Mouse (Mus musculus) CD8-positive naive resting alpha-beta T cell, adult 2 months (primary cell): ENCODE measurements around the gene Gatad2b.
"Not testable (repeated sequence)": the region's sequence is repeated elsewhere in the genome, so short reads cannot be mapped to it uniquely, and the experiment has no call there.

Experiments used
- DNase-seq, 2 experiments: peaks; one replicate each; pipeline ENCODE4 v3.0.0; 2022; ENCODE audit warnings: low read depth in 2 of 2, low spot score in 2 of 2

The Gatad2b gene

GRCm38 (mm10) chr3:90265932-90266741, 26.8 kb upstream of the Gatad2b start:
- peak; percentile 42 to 44 for DNase-seq

GRCm38 (mm10) chr3:90266901-90267775, 25.8 kb upstream of the Gatad2b start:
- DNase-seq: peak in 1 of 2 experiments; percentile 5

GRCm38 (mm10) chr3:90268190-90268589, 24.8 kb upstream of the Gatad2b start:
- no peak for DNase-seq

DNA sequence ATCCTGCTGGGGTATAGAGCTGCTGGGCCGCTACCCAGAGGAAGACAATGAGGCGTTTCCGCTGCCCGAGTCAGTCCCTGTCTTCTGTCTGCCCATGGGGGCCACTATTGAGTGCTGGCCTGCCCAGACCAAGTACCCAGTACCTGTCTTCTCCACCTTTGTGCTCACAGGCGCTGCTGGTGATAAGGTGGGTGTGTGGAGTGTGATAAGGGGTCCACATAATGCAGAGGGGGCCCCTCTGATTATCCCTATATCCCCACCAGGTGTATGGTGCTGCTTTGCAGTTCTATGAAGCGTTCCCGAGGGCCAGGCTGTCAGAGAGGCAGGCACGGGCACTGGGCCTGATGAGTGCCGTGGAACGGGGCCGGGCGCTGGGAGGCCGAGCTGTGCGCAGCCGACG, 24.0 kb upstream of the Gatad2b start:
- no peak for DNase-seq

DNA sequence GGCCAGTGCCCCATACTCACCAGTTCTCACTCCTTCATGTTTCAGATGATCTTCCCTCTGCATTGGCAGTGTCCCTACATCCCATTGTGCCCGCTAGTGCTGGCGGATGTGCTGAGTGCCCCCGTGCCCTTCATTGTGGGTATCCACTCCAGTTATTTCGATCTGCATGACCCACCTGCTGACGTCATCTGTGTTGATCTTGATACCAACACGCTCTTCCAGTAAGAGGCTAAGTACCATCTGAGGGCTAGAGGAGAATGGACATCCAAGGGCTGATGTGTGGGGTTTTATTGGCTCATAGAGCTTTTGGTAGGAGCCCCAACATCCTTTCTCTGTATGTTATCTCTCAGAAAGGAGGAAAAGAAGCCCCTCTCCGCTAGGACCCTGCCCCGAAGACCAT, 22.2 kb upstream of the Gatad2b start:
- no peak for DNase-seq

- no peak for DNase-seq
These were observed 20.8 kb upstream of the Gatad2b start for GRCm38 (mm10) chr3:90272170-90272569.

DNA sequence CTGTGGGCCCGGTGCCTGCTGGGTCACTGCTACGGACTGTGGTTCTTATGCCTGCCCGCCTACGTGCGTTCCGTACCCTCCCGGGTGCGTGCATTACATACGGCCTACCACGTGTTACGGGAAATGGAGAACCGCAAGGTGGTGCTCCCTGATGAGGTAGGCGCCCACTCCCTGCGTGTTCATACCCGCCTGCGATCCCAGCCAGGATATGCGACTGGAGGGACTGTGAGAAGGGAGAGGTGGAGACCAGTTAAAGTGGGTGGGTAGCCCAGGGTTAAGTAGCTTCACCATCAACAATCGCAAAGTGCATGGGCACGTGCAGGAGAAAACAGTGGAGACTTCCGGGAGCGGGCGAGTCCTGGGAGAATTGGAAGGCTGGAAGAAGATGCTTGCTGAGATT, 19.1 kb upstream of the Gatad2b start:
- DNase-seq: no peak

DNA sequence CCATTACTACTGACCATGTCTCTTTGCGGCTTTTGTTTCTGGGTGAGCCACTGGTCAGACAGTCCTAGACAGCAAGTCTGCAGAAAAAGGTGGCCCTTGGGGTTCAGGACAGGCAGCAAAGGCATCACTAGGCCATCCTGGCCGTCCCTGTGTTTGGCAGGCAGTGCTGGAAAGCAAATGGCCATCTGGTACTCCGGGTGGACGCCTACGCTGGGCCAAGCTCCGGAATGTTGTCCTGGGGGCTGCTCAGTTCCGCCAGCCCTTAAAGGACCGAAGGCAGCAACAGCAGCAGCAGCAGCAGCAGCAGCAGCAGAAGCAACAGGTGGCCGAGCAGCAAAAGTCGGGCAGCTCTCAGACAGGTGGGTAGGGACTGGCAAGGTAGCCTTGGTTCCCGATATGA, 17.7 kb upstream of the Gatad2b start:
- no peak for DNase-seq

DNA sequence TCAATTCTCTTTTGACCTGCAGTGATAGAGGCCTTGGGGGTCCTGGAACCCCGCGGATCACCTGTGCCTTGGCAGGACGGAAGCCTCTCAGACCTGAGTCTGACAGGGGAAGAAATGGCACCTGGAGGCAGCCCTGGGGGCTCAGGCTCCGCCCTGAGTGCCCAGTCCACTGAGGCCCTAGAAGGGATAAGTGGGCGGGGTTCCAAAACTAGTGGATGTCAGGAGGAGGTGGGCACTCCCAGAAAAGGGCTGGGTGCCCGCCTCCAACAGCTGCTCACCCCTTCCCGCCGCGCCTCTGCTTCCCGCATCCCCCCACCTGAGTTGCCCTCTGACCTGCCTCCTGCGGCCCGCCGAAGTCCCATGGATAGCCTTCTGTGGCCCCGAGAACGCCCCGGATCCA, 16.1 kb upstream of the Gatad2b start:
- DNase-seq: no peak

DNA sequence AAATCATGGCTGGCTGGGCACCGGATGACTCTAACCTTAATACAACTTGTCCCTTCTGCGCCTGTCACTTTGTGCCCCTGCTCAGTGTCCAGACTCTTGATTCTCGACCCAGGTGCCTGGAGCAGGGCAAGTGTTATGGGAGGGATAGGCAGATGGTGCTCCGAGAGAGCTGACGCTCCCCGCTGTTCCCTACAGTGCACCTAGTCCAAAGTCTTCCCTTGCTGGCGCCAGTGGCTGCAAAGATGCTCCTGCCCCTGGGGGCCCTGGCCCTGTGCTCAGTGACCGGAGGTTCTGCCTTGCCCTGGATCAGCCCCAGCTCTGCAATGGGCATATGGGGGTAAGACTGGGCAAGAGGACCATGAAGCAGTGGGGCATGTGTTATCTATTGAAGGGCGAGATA, 15.2 kb upstream of the Gatad2b start:
- DNase-seq: no peak

DNA sequence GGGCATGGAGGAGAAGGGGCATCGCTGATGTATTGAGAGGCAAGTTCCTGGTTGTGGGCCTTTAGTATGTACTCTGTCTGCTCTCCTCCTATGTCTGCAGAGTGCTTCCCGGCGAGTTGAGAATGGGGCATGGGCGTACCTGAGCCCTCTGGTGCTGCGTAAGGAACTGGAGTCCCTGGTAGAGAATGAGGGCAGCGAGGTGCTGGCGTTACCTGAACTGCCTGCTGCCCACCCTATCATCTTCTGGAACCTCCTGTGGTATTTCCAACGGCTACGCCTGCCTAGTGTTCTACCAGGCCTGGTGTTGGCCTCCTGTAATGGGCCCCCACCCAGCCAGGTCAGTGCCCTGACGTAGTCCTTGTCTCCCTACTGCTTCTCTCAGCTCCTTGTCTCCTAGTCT, 14.8 kb upstream of the Gatad2b start:
- DNase-seq: no peak

- DNase-seq: no peak
These were observed 13.8 kb upstream of the Gatad2b start for GRCm38 (mm10) chr3:90279216-90279615.

GRCm38 (mm10) chr3:90279743-90280142, 13.2 kb upstream of the Gatad2b start:
- no peak for DNase-seq

- no peak for DNase-seq
These were observed 12.3 kb upstream of the Gatad2b start for GRCm38 (mm10) chr3:90280708-90281107.

DNA sequence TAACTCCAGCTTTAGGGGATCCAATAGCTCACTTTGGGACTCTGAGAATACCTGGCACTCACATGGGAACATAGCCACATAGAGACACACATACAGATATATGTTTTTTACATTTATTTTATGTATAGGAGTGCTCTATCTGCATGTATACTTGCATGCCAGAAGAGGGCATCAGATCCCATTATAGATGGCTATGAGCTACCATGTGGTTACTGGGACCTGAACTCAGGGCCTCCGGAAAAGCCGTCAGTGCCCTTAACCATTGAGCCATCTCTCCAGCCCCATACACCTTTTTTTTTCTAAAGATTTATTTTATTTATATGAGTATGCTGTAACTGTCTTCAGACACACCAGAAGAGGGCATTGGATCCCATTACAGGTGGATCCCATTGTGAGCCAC, 8.8 kb upstream of the Gatad2b start:
- no peak for DNase-seq

DNA sequence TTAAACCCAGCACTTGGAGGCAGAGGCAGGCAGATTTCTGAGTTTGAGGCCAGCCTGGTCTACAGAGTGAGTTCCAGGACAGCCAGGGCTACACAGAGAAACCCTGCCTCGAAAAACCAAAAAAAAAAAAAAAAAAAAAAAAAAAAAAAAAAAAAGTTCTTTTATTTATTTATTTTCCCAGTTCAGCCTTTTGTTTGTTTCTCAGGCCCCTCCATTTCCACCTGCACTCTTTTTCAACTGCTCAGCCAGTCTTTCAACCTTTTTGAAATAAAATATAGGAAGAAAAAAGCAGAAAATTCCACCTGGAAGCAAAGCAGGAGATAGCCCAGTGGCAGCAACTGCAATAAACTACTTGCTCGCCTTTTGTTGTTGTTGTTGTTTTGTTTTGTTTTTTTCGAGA, 3.6 kb upstream of the Gatad2b start:
- not testable (repeated sequence) for DNase-seq

DNA sequence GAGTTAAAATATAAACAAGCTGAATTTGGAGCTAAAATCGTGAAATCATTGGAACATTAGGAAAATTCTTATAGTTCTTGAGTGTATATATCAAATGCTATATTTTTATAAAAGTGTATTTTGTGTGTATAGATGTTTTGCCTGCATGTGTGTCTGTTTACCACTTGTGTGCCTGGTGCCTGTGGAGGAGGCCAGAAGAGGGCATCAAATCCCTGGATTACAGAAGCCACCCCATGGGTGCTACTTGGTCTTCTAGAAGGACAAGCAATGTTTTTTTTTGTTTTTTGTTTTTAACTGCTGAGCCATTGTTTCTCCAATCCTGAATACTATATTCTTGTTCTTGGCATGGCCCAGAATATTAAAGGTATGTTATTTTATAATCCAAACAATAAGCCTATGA, 2.4 kb upstream of the Gatad2b start:
- DNase-seq: no peak

DNA sequence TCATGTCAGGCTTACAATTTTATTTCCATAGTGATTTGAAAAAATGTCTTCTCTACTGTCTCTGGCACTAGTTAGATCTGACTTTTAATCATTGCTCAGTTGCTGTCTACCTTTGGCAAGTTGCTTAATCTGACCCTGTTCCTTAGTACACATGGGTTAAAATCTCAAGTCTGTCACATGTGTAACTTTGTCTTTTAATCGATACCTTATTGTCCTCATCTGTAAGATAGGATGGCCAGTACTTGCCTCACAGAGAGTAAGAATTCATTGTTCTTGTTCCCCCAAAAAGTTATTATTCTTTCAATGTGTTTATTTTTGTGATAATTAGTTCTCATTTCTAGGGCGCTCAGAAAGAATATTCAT, 1.0 kb upstream of the Gatad2b start:
- DNase-seq: no peak

DNA sequence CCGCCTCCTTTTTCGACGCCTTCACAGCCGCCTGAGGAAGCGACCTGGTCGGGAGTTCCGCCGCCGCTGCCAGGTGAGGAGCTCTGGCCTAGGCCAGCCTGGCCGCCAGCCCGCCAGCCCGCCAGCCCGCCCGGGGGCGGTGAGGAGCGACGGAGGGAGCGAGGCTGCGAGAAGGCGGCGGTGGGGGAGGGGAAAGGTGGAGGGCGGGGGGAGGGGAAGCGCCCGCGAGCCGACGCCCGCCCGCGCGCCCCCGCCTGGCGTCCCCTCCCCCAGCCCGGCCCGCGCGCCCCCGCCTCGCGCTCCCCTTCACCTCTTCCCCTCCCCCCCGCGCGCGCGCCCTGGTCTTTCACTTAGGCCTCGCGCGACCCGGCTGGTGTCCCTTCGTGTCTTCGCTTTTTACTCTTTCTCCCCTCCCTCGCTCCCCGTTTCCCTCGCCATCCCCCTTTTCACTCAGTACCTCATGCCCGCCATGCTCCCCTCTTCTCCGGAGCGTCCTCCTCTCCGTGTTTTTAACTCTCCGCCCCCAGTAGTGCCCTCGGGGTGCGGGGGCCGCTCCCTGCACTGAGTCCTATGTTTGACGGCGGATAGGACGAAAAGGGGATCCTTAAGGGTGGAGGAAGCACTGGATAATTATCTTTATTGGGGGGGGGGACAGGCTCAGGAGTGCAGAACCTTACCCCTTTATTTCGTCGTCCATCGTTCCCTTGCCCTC, 530 bp downstream of the Gatad2b start:
- DNase-seq: peak; percentile 28 to 39

DNA sequence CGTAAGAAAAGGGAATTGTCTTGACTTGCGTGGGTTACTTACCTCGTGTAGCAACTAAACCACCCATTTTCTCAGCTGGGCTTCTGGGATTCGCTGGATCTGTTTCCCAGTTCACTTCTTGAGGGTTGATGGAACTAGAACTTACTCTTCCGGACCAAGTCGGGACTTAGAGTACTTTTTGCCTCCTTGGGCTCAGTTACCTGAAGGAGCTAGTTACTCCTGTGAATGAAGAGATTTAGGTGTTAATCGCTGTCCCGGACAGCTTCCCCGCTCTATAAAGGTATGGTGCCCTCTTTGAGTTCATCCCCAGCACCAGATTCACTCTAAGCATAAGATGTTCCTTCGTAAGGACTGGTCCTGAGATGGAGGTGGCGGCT, 1.1 kb downstream of the Gatad2b start:
- DNase-seq: peak in 1 of 2 experiments; percentile 7

DNA sequence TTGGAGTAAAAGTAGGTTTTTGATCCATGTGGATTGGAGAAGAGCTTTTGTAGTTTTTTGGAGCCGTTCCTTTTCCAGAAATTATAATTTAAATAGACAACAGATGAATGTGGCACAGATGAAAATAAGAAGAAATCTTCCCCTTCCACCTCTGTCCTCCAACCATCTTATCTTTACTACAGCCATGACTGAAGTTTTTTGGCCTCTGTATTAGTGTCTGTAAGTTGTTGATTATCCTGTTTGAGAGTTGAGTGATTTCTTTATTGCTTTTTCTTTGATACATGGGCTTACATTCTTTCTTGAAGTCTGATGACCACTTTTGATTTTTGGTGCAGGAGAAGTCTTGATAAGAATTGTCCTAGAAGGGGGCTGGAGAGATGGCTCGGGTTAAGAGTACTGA, 1.7 kb downstream of the Gatad2b start:
- no peak for DNase-seq

GRCm38 (mm10) chr3:90305801-90306200, 12.8 kb downstream of the Gatad2b start:
- DNase-seq: no peak
